Mouse (Mus musculus): Measurements from ENCODE around the gene Hdac8. TPM values are rescaled to one million over a fixed set of nuclear protein-coding genes. Genes with fewer than 3 reads are reported as not detected.

Hdac8 gene
- 0.77 and 1.5 TPM in 2 replicates for polyA plus RNA-seq (2012; rRNA removed)

DNA sequence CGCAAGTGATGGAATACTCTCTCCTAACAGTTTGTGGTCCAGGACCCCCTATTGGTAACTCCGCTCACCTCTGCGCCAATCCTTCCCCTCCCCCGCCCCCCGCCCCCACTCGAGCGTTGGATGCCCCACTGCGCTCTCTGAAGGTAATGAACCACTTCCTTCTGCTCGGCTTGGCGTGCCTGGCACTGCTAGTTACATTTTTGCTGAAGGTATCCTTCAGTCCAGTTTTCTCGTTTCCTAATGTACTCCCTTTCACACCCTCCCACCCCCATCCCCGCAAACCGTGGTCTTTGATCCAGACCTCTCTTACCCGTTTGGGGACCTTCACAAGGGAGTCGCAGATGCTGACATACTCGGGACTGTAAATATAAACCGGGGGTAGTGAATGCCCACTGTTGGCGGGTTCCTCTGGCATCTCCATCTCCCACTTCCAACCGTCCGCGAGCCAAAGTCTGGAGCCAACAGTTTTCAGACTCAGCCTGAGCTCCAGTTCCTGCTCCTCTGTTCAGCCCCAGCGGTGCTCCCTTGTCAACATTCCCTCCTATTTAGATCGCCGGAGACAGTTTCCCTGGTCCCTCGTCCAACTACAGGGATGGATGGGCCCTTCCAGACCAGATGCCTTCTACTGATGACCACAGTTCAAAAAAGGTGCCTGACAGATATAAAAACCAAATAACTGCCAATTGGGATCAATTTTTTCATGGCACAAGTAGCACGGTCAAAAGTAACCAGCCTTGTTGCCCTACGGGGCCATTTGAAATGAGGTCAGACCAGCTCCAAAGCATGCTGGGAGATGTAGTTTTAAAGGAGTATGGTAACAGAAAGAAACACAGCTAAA lies at the start of gene Hdac8:
TSS of gene Hdac8 (minus strand) at position 716 of the 838 bp plus-strand sequence.
- Histone ChIP-seq H3K36me3 (ENCODE audit: control insufficient read depth, insufficient read depth, low read length) (no peaks in the 10 kb centered on the region), H3K27me3 (ENCODE audit: control insufficient read depth, insufficient read depth, low read length) (no peaks in the 10 kb centered on the region), H3K4me1 (ENCODE audit: control insufficient read depth, insufficient read depth, insufficient read length, low read length) (no peaks in the 10 kb centered on the region), H3K27ac (ENCODE audit: insufficient read depth, low read depth, low read length) (peak within 1 kb of the TSS; percentile 51), H3K4me3 (ENCODE audit: low read depth, low read length) (peak within 1 kb of the TSS; percentile 97)
- 8% methylated on average over 27 of the region's 27 CpGs for WGBS
- TF ChIP-seq CTCF (IDR thresholded peaks at IDR 0.05; ENCODE audit: extremely low read depth, insufficient read length, insufficient replicate concordance, low read depth, low read length) (no peak), POLR2A (IDR thresholded peaks at IDR 0.05; ENCODE audit: low read depth, low read length) (no peak)

DNA sequence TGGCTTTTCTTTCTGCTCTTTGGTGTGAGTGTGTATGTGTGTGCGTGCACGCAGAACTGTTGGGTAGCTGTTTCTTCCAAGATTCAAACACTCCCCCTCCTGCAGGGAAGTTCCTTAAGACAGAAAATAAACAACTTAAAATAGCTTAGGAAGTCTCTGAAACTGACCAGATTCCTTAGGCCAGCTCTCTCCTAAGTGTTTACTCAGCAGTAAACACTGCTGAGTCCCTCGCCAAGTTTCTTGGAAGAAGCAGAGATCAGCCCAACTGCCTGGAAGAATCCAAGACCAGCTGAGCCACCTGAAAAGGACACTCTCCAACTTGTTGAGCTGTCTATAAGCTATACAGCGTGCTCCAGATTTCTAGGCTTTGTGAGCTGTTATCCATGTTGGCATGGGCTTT lies 4.0 kb upstream of the Hdac8 start:
- Histone ChIP-seq H3K27ac (ENCODE audit: insufficient read depth, low read depth, low read length) (no peak overlapping the region), H3K4me3 (ENCODE audit: low read depth, low read length) (no peak overlapping the region), H3K27me3 (ENCODE audit: control insufficient read depth, insufficient read depth, low read length) (no peaks in the 10 kb centered on the region), H3K36me3 (ENCODE audit: control insufficient read depth, insufficient read depth, low read length) (no peaks in the 10 kb centered on the region), H3K4me1 (ENCODE audit: control insufficient read depth, insufficient read depth, insufficient read length, low read length) (no peaks in the 10 kb centered on the region)
- WGBS = 44% methylated on average over 4 of the region's 4 CpGs
- TF ChIP-seq POLR2A (IDR thresholded peaks at IDR 0.05; ENCODE audit: low read depth, low read length) = no peak
- no peak for TF ChIP-seq CTCF (IDR thresholded peaks at IDR 0.05; ENCODE audit: extremely low read depth, insufficient read length, insufficient replicate concordance, low read depth, low read length)

DNA sequence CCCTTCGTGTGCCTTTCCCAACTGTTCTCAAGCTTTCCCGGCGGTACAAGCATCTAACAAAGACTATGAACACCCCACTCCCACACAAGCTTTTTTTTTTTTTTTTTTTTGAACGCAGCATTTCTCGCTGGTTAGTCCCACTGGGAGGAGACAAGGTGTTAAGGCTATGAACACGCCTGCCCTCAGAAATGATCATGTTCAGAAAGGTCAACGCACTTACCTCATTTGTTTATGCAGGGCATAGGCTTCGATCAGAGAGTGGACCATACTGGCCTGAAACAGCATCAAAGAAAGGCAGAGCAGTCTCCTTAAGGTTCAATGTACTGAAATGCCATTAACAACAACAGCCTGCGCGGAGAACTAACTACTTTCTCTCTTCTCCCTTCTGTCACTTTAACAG lies 980 bp downstream of the Hdac8 start:
- H3K27me3 ChIP-seq (ENCODE audit: control insufficient read depth, insufficient read depth, low read length) = no peaks in the 10 kb centered on the region
- H3K27ac ChIP-seq (ENCODE audit: insufficient read depth, low read depth, low read length) = no peak overlapping the region
- whole genome bisulfite sequencing = 22% methylated on average over 10 of the region's 10 CpGs
- 0 out of 2 replicates have a peak, but pooled peaks cover 2% of the 10 kb centered on the region for H3K36me3 ChIP-seq (ENCODE audit: control insufficient read depth, insufficient read depth, low read length)
- peak overlapping the region; percentile 97 for H3K4me3 ChIP-seq (ENCODE audit: low read depth, low read length)
- no peaks in the 10 kb centered on the region for H3K4me1 ChIP-seq (ENCODE audit: control insufficient read depth, insufficient read depth, insufficient read length, low read length)
- no peak for TF ChIP-seq POLR2A (IDR thresholded peaks at IDR 0.05; ENCODE audit: low read depth, low read length)
- TF ChIP-seq CTCF (IDR thresholded peaks at IDR 0.05; ENCODE audit: extremely low read depth, insufficient read length, insufficient replicate concordance, low read depth, low read length) = no peak

DNA sequence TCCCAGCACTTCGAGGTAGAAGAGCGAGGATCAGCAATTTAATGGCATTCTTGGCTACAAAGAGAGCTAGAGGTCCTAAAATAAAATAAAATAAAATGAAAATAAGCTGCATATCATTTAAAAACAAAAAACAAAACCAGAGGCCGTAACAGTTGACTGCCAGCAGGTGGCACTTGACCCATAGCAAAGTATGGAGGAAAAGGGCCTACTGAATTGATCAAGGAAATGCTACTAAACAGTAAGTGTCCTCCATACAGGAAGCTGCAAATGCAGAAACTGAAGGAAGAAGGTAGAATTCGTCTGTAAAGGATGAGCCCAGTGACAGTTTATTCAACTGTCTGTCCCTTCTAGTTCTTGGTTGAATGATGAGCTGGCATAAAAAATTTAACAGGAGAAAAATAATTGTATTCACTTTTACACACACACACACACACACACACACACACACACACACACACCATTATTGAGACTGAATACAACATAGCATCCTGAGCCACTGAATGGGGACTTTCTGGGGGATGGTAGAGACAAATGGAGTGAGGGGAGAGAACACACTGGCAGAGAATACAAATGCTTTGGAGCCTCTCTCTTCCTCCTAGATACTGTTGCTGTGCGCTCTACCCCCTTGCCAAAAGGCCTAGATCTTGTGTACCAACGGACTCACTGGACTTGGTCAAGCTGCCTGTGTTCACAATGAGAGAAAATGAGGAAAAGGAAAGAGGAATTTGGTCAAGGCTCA lies 11.0 kb downstream of the Hdac8 start:
- peaks cover 6% of the 10 kb centered on the region for H3K36me3 ChIP-seq (ENCODE audit: control insufficient read depth, insufficient read depth, low read length)
- no peaks in the 10 kb centered on the region for H3K27me3 ChIP-seq (ENCODE audit: control insufficient read depth, insufficient read depth, low read length)
- H3K4me1 ChIP-seq (ENCODE audit: control insufficient read depth, insufficient read depth, insufficient read length, low read length) = no peaks in the 10 kb centered on the region
- no peak overlapping the region for H3K27ac ChIP-seq (ENCODE audit: insufficient read depth, low read depth, low read length)
- TF ChIP-seq CTCF (IDR thresholded peaks at IDR 0.05; ENCODE audit: extremely low read depth, insufficient read length, insufficient replicate concordance, low read depth, low read length) = no peak
- TF ChIP-seq POLR2A (IDR thresholded peaks at IDR 0.05; ENCODE audit: low read depth, low read length) = no peak
- WGBS = 63% methylated on average over 6 of the region's 6 CpGs
- H3K4me3 ChIP-seq (ENCODE audit: low read depth, low read length) = no peak overlapping the region

DNA sequence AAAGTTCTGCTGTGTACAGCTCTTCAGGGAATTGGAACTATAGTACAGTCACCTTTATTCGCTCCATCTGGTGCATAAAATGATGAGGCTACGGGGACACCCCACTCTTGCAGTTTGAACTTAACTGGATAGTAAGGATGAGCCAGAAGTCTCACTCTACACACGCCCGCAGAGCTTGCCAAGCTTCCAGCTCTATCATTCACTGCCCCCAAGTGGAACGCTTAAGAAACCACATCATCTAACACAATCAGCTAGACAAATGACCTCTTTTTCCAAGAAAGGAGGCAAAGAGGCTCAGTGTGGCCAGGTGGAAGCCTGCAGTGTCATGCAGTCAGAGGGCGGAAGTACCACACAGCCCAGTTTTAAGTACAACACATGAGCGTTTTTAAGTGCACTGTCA lies 19.6 kb downstream of the Hdac8 start:
- WGBS = 87% methylated on average over 7 of the region's 7 CpGs
- no peak overlapping the region for H3K4me3 ChIP-seq (ENCODE audit: low read depth, low read length)
- H3K27me3 ChIP-seq (ENCODE audit: control insufficient read depth, insufficient read depth, low read length) = no peaks in the 10 kb centered on the region
- H3K36me3 ChIP-seq (ENCODE audit: control insufficient read depth, insufficient read depth, low read length) = no peaks in the 10 kb centered on the region
- no peak overlapping the region for H3K27ac ChIP-seq (ENCODE audit: insufficient read depth, low read depth, low read length)
- TF ChIP-seq POLR2A (IDR thresholded peaks at IDR 0.05; ENCODE audit: low read depth, low read length) (no peak), CTCF (IDR thresholded peaks at IDR 0.05; ENCODE audit: extremely low read depth, insufficient read length, insufficient replicate concordance, low read depth, low read length) (no peak)
- H3K4me1 ChIP-seq (ENCODE audit: control insufficient read depth, insufficient read depth, insufficient read length, low read length) = peaks cover 2% of the 10 kb centered on the region; the same call in 1 of the 2 replicates

DNA sequence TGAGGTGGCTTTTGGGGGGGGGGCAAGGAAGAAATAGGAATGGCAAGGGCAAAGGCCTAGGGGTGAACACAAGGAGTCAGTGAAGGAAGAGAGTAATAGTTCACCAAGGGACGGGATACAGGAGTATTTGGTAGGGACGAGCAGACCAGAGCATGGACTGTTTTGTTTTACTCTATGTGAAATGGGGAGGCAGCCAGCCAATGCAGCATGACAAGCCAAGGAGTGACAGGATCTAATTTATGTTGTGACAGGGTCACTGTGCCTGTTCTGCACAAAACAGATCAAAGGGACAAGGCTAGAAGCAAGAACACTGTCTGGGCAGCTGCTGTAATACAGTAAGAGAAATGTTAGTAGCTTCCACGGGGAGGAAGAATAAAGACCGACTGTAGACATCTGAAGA lies 25.5 kb downstream of the Hdac8 start:
- peaks cover 2% of the 10 kb centered on the region; the same call in 1 of the 2 replicates for H3K4me1 ChIP-seq (ENCODE audit: control insufficient read depth, insufficient read depth, insufficient read length, low read length)
- no peak for TF ChIP-seq POLR2A (IDR thresholded peaks at IDR 0.05; ENCODE audit: low read depth, low read length)
- TF ChIP-seq CTCF (IDR thresholded peaks at IDR 0.05; ENCODE audit: extremely low read depth, insufficient read length, insufficient replicate concordance, low read depth, low read length) = no peak
- H3K4me3 ChIP-seq (ENCODE audit: low read depth, low read length) = no peak overlapping the region
- WGBS = 69% methylated on average over 4 of the region's 4 CpGs
- no peaks in the 10 kb centered on the region for H3K36me3 ChIP-seq (ENCODE audit: control insufficient read depth, insufficient read depth, low read length)
- H3K27me3 ChIP-seq (ENCODE audit: control insufficient read depth, insufficient read depth, low read length) = no peaks in the 10 kb centered on the region
- H3K27ac ChIP-seq (ENCODE audit: insufficient read depth, low read depth, low read length) = no peak overlapping the region

DNA sequence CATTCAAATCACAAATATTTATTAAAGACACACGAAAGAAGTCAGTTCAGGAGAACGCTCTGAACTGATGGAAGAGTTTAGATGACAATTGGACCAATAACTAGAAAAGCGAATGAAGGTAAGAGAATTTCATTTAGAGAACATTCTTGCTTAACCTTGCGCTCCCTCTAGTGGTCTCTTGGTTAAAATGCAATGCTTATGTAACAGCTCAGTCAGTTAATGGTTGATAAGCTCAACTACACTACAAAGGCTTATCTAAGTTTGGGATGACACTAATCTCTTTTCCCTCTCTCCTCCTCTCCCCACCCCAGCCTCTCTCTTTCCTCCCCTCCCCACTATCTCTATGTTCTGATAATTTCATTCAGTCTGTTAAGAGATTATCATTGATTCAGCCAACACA lies 26.2 kb downstream of the Hdac8 start:
- Histone ChIP-seq H3K27me3 (ENCODE audit: control insufficient read depth, insufficient read depth, low read length) (no peaks in the 10 kb centered on the region), H3K4me1 (ENCODE audit: control insufficient read depth, insufficient read depth, insufficient read length, low read length) (peaks cover 2% of the 10 kb centered on the region; the same call in 1 of the 2 replicates), H3K36me3 (ENCODE audit: control insufficient read depth, insufficient read depth, low read length) (no peaks in the 10 kb centered on the region), H3K27ac (ENCODE audit: insufficient read depth, low read depth, low read length) (no peak overlapping the region), H3K4me3 (ENCODE audit: low read depth, low read length) (no peak overlapping the region)
- TF ChIP-seq CTCF (IDR thresholded peaks at IDR 0.05; ENCODE audit: extremely low read depth, insufficient read length, insufficient replicate concordance, low read depth, low read length) (no peak), POLR2A (IDR thresholded peaks at IDR 0.05; ENCODE audit: low read depth, low read length) (no peak)
- 35% methylated on average over 4 of the region's 4 CpGs for WGBS

All from small intestine, adult 2 months (tissue).